Mouse (Mus musculus) duodenum, adult 2 months (tissue): ENCODE measurements around the gene Tex28. TPM values are rescaled to one million over a fixed set of nuclear protein-coding genes. Genes with fewer than 3 reads are reported as not detected.

Source experiments
- polyA plus RNA-seq: library from polyadenylated mRNA; depleted of rRNA; stranded (reverse); fragments of >200 nt; gene quantifications from 2 replicates; pipeline ENCODE4 v1.2.3, GENCODE M21; 2012; ENCODE audit warnings: low replicate concordance; rRNA removed

Tex28 gene
- not detected in 2 replicates for polyA plus RNA-seq

GRCm38 (mm10) chrX:74167738-74168137 is at the start of gene Tex28:
Tex28 (minus strand) TSS chrX:74167838.

GRCm38 (mm10) chrX:74176959-74177358 is 9.3 kb upstream of the Tex28 start, which contains the start of gene Tktl1:
Tktl1 (plus strand) TSS chrX:74177259.

DNA sequence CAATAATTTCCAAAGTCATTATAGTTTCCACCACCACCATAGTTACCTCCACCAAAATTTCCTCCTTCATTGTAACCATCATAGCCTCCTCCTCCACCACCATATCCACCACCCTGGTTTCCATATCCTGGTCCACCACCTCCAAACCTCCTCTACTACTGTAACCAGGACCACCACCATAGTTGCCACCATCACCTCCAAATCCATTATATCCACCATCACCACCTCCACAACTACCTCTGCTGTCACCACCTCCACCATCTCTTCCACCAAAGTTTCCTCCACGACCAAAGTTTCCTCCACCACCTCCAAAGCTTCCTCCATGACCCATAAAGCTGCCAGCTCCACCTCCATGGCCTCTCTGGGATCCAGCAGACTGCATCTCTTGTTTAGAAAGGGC is 32.4 kb downstream of the Tex28 start, which contains the start of gene Mecp2:
Mecp2 (minus strand) TSS at position 101 of the 400 bp plus-strand sequence.

GRCm38 (mm10) chrX:74127164-74127563 is 40.5 kb downstream of the Tex28 start, which contains the start of gene Opn1mw:
Opn1mw (plus strand) TSS chrX:74127464.

Other genes with a start within 250 kb of the Tex28 start
- 13.0 and 26.2 TPM in 2 replicates for gene Arhgap4, start 246.0 kb downstream of the Tex28 start, polyA plus RNA-seq
- gene Naa10, start 245.9 kb downstream of the Tex28 start, polyA plus RNA-seq = 45.3 and 49.0 TPM in 2 replicates
- gene Renbp, start 237.0 kb downstream of the Tex28 start, polyA plus RNA-seq = 1.5 and 1.6 TPM in 2 replicates
- gene Hcfc1, start 201.5 kb downstream of the Tex28 start, polyA plus RNA-seq = 32.2 and 81.2 TPM in 2 replicates
- 62.8 and 156 TPM in 2 replicates for gene Irak1, start 143.9 kb downstream of the Tex28 start, polyA plus RNA-seq
- gene Opn1mw, start 40.4 kb downstream of the Tex28 start, polyA plus RNA-seq = not detected in 2 replicates
- 1.9 and 2.2 TPM in 2 replicates for gene Mecp2, start 32.5 kb downstream of the Tex28 start, polyA plus RNA-seq
- gene Tktl1, start 9.4 kb upstream of the Tex28 start, polyA plus RNA-seq = not detected in 2 replicates
- 252 and 315 TPM in 2 replicates for gene Flna, start 82.0 kb upstream of the Tex28 start, polyA plus RNA-seq
- gene Emd, start 86.8 kb upstream of the Tex28 start, polyA plus RNA-seq = 32.5 and 51.7 TPM in 2 replicates
- gene Rpl10, start 103.0 kb upstream of the Tex28 start, polyA plus RNA-seq = 597 and 840 TPM in 2 replicates
- 68.3 and 76.5 TPM in 2 replicates for gene Taz, start 114.1 kb upstream of the Tex28 start, polyA plus RNA-seq
- 13.5 and 14.5 TPM in 2 replicates for gene Dnase1l1, start 114.5 kb upstream of the Tex28 start, polyA plus RNA-seq
- 124 and 181 TPM in 2 replicates for gene Atp6ap1, start 129.3 kb upstream of the Tex28 start, polyA plus RNA-seq
- gene Gdi1, start 137.2 kb upstream of the Tex28 start, polyA plus RNA-seq = 40.2 and 70.9 TPM in 2 replicates
- 6.0 and 7.8 TPM in 2 replicates for gene Fam50a, start 145.2 kb upstream of the Tex28 start, polyA plus RNA-seq
- 2.7 and 6.4 TPM in 2 replicates for gene Plxna3, start 161.2 kb upstream of the Tex28 start, polyA plus RNA-seq
- gene Lage3, start 185.8 kb upstream of the Tex28 start, polyA plus RNA-seq = 16.5 and 24.4 TPM in 2 replicates
- 32.7 and 36.9 TPM in 2 replicates for gene Ubl4a, start 205.4 kb upstream of the Tex28 start, polyA plus RNA-seq
- gene Slc10a3, start 205.5 kb upstream of the Tex28 start, polyA plus RNA-seq = 11.5 and 11.9 TPM in 2 replicates
- gene Fam3a, start 225.4 kb upstream of the Tex28 start, polyA plus RNA-seq = 19.4 and 28.2 TPM in 2 replicates
- 5.4 and 6.6 TPM in 2 replicates for gene Ikbkg, start 225.5 kb upstream of the Tex28 start, polyA plus RNA-seq